Mouse (Mus musculus): ENCODE results near the gene Dnajb6. TPM values are rescaled to one million over a fixed set of nuclear protein-coding genes. Genes with fewer than 3 reads are reported as not detected.
A peak's percentile ranks its signal among the peaks of the same experiment; 100 is the strongest.
"Not testable (repeated sequence)": the region's sequence is repeated elsewhere in the genome, so short reads cannot be mapped to it uniquely, and the experiment has no call there.

Gene Dnajb6
- total RNA-seq (2021): 100 to 1,000 TPM; 157 to 169 TPM
- long read RNA-seq, experiment 1, transcript Dnajb6-203 (8 exons, 1,605 nt): major isoform, 117 of 203 reads
- long read RNA-seq, experiment 1, transcript Dnajb6-201 (10 exons, 2,918 nt): minor isoform, 47 of 203 reads
- long read RNA-seq, experiment 1, partial matches to known transcripts: 13 of 203 reads
- long read RNA-seq, experiment 1, other reads (novel, unspliced or antisense): 19 of 203 reads
- long read RNA-seq, experiment 2, transcript Dnajb6-201 (10 exons, 2,918 nt): minor isoform, 19 of 99 reads
- long read RNA-seq, experiment 2, transcript Dnajb6-203 (8 exons, 1,605 nt): major isoform, 68 of 99 reads
- long read RNA-seq, experiment 2, partial matches to known transcripts: 1 of 99 reads
- long read RNA-seq, experiment 2, other reads (novel, unspliced or antisense): 10 of 99 reads

DNA sequence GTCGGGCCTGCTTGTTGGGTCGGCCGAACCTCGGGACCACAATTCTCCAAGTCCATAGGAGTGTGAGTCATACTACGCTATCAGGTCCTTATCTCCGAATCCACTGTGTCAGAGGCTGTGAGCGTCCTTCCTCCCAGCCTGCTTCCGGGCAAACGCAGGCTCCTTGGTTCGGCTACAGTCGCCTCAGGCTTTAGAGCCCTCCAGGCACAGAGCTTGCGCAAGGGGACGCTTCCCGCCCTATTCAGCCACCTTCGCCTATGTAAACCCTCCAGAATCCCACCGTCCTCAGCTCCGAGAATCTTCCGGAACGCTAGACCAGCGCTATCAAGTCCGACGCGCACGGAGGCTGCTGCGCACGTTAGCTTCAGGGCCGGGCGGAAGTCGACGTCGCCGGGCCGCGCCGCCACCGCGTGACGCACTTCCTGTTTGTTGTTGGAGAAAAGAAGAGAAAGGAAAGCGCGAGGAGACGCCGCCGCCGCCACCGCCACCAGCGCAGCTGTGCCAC is at the start of gene Dnajb6, which contains the start of gene Gm5129:
Gene Dnajb6 (plus strand): TSS at position 132 of the 505 bp plus-strand sequence.
Gene Gm5129 (minus strand): TSS at position 380 of the 505 bp plus-strand sequence.
- peak; percentile 99 for DNase-seq (ENCODE audit: extremely low spot score in 1 of 2, low spot score in 2 of 2)

GRCm38 (mm10) chr5:29687671-29688070 is 47.8 kb upstream of the Dnajb6 start:
- Histone ChIP-seq H3K4me3 (no peak overlapping the region), H3K27ac (no peak overlapping the region)
- peak; percentile 70 for TF ChIP-seq CTCF (IDR thresholded peaks at IDR 0.05)
- intact Hi-C loops (cut with DNase I): loop anchor here (2.0 kb wide), 1 partner anchor 299 kb away; no protein-coding TSS in a partner anchor
- DNase-seq (ENCODE audit: extremely low spot score in 1 of 2, low spot score in 2 of 2): no peak

More for the DNA sequence above, at the start of gene Dnajb6, which contains the start of gene Gm5129:
- intact Hi-C loops (cut with DNase I): loop anchor here (1.0 kb wide), 1 partner anchor 166 kb away; the partner anchor contains the start of gene Ube3c
- Histone ChIP-seq H3K4me3 (peak within 1 kb of the TSS; percentile 71), H3K27ac (peak within 1 kb of the TSS; percentile 97)
- no peak for TF ChIP-seq CTCF (IDR thresholded peaks at IDR 0.05)

DNA sequence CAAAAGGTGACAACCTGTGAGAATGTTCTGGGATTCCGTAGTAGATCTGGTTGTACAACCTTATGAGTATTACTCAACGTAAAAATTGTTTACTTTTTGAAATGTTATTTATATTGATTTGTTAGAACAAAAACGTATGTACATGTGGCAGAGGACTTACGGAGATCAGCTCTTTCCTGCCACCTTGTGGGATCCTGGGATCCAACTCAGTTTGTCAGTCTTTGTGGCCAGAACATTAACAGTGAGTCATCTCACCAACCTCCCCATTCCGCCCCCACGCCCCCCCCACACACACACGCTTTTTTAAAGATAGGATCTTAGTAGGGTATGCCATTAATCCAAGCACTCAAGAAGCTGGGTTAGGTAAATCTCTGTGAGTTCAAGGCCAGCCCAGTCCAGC is 47.1 kb upstream of the Dnajb6 start:
- H3K27ac ChIP-seq: no peak overlapping the region
- H3K4me3 ChIP-seq: no peak overlapping the region
- DNase-seq (ENCODE audit: extremely low spot score in 1 of 2, low spot score in 2 of 2): no peak
- TF ChIP-seq CTCF (IDR thresholded peaks at IDR 0.05): peak; percentile 17
- intact Hi-C loops (cut with DNase I): no loop called here

- no peak for TF ChIP-seq CTCF (IDR thresholded peaks at IDR 0.05)
- Histone ChIP-seq H3K4me3 (no peak overlapping the region), H3K27ac (no peak overlapping the region)
- no peak for DNase-seq (ENCODE audit: extremely low spot score in 1 of 2, low spot score in 2 of 2)
- intact Hi-C loops (cut with DNase I): no loop called here
Observed at GRCm38 (mm10) chr5:29698493-29698892, 37.0 kb upstream of the Dnajb6 start.

GRCm38 (mm10) chr5:29699520-29700202 is 35.8 kb upstream of the Dnajb6 start:
- no peak overlapping the region for H3K27ac ChIP-seq
- intact Hi-C loops (cut with DNase I): no loop called here
- H3K4me3 ChIP-seq: no peak overlapping the region
- DNase-seq (ENCODE audit: extremely low spot score in 1 of 2, low spot score in 2 of 2): no peak
- no peak for TF ChIP-seq CTCF (IDR thresholded peaks at IDR 0.05)

- no peak overlapping the region for H3K27ac ChIP-seq
- no peak for TF ChIP-seq CTCF (IDR thresholded peaks at IDR 0.05)
- no peak for DNase-seq (ENCODE audit: extremely low spot score in 1 of 2, low spot score in 2 of 2)
- no peak overlapping the region for H3K4me3 ChIP-seq
- intact Hi-C loops (cut with DNase I): no loop called here
Observed at GRCm38 (mm10) chr5:29707241-29707640, 28.2 kb upstream of the Dnajb6 start.

- no peak overlapping the region for H3K4me3 ChIP-seq
- no peak for DNase-seq (ENCODE audit: extremely low spot score in 1 of 2, low spot score in 2 of 2)
- intact Hi-C loops (cut with DNase I): no loop called here
- no peak overlapping the region for H3K27ac ChIP-seq
- TF ChIP-seq CTCF (IDR thresholded peaks at IDR 0.05): no peak
Observed at GRCm38 (mm10) chr5:29708258-29708657, 27.2 kb upstream of the Dnajb6 start.

DNA sequence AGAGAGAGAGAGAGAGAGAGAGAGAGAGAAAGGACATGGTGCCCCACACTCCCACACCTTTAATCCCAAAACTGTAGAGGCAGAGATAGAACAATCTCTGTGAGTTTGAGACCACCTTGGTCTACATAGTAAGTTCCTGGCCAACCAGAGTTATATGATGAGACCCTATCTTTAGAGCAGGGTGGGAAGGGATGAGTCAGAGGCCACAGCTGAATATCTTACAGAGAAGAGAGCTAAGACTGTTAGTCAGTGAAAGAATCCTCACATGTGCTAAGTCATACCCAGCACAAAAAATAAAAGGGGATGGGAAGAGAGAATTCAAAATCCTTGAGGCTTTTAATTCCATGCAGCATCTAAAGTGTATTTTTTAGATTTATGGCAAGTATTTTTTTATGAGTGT is 23.9 kb upstream of the Dnajb6 start:
- TF ChIP-seq CTCF (IDR thresholded peaks at IDR 0.05): no peak
- no peak overlapping the region for H3K4me3 ChIP-seq
- no peak overlapping the region for H3K27ac ChIP-seq
- DNase-seq (ENCODE audit: extremely low spot score in 1 of 2, low spot score in 2 of 2): no peak
- intact Hi-C loops (cut with DNase I): no loop called here

GRCm38 (mm10) chr5:29712906-29713305 is 22.6 kb upstream of the Dnajb6 start:
- TF ChIP-seq CTCF (IDR thresholded peaks at IDR 0.05): no peak
- Histone ChIP-seq H3K4me3 (no peak overlapping the region), H3K27ac (no peak overlapping the region; the same call in 1 of the 2 replicates)
- DNase-seq (ENCODE audit: extremely low spot score in 1 of 2, low spot score in 2 of 2): no peak
- intact Hi-C loops (cut with DNase I): no loop called here

DNA sequence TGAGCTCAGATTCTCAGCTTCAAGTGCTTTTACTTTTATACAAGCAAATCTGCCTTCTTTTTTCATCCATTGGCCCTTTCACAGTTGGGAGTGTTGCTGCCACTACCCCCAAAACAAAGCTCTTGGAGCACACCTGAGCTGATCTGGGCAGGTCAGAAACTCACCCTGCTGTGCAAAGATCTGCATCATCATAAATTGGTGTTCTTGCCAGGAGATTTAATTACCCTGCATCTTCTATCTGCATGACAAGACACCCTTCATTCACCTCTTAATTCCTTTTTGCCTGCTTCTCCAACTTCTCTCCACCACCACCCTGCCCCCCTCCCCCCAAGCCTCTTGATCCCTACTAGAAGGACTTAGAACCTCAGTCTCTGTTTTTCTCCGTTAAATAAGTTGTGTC is 14.3 kb upstream of the Dnajb6 start:
- Histone ChIP-seq H3K27ac (no peak overlapping the region), H3K4me3 (no peak overlapping the region)
- no peak for TF ChIP-seq CTCF (IDR thresholded peaks at IDR 0.05)
- DNase-seq (ENCODE audit: extremely low spot score in 1 of 2, low spot score in 2 of 2): no peak
- intact Hi-C loops (cut with DNase I): no loop called here

DNA sequence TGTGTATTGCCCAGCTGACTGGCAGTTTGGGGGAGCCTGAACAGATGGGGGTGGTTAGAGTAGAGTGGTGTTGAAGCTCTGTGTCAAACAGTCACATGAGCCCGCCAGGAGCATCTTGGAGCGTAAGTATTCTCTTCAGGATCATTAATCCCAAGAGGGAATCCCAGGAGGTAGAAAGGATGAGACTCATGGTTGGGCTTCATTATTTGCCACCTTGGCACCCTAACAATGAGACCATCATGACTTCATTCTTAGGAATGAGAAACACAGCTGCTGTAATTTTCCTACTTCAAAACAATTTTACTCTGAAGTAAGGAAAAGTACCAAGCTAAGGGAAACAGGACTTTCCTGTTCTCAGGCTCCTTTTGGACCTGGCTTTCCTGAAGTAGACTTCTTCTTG is 10.1 kb upstream of the Dnajb6 start:
- intact Hi-C loops (cut with DNase I): no loop called here
- no peak for DNase-seq (ENCODE audit: extremely low spot score in 1 of 2, low spot score in 2 of 2)
- H3K27ac ChIP-seq: no peak overlapping the region
- no peak for TF ChIP-seq CTCF (IDR thresholded peaks at IDR 0.05)
- H3K4me3 ChIP-seq: no peak overlapping the region

DNA sequence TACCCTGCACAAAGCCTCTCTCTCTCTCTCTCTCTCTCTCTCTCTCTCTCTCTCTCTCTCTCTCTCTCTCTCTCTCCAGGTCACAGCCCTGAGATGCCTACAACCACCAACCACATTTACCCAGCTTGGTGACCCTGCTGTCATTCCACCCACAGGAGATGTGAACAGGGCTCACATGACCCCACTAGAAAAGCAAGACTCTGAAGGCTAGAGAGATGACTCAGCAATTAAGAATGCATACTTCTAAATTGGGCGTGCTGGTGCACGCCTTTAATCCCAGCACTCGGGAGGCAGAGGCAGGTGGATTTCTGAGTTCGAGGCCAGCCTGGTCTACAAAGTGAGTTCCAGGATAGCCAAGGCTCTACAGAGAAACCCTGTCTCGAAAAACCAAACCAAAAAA is 9.4 kb upstream of the Dnajb6 start:
- DNase-seq (ENCODE audit: extremely low spot score in 1 of 2, low spot score in 2 of 2); H3K27ac ChIP-seq; intact Hi-C loops (cut with DNase I); H3K4me3 ChIP-seq: not testable (repeated sequence)
